Mouse (Mus musculus): ENCODE data around the gene Lpar5. TPM values are rescaled to one million over a fixed set of nuclear protein-coding genes. Genes with fewer than 3 reads are reported as not detected.

Lpar5 gene
- polyA plus RNA-seq, 1 experiment from 2014 or later = 6.1 TPM

Other genes starting within 250 kb of the Lpar5 start
- 116 and 118 TPM in 2 replicates for gene Usp5, start 238.4 kb upstream of the Lpar5 start, polyA plus RNA-seq (2015; fragmentation: Nextera tagmentation; extraction: Ambion mirVana)
- 166 and 177 TPM in 2 replicates for gene Cdca3, start 238.4 kb upstream of the Lpar5 start, polyA plus RNA-seq (2015; fragmentation: Nextera tagmentation; extraction: Ambion mirVana)
- 1.2 and 1.3 TPM in 2 replicates for gene Gnb3, start 227.6 kb upstream of the Lpar5 start, polyA plus RNA-seq (2015; fragmentation: Nextera tagmentation; extraction: Ambion mirVana)
- gene P3h3, start 210.2 kb upstream of the Lpar5 start, polyA plus RNA-seq (2015; fragmentation: Nextera tagmentation; extraction: Ambion mirVana) = 17.9 and 20.1 TPM in 2 replicates
- gene Gpr162, start 203.9 kb upstream of the Lpar5 start, polyA plus RNA-seq (2015; fragmentation: Nextera tagmentation; extraction: Ambion mirVana) = 0.99 and 1.1 TPM in 2 replicates
- 0.40 and 0.48 TPM in 2 replicates for gene Cd4, start 179.7 kb upstream of the Lpar5 start, polyA plus RNA-seq (2015; fragmentation: Nextera tagmentation; extraction: Ambion mirVana)
- gene Lag3, start 156.2 kb upstream of the Lpar5 start, polyA plus RNA-seq (2015; fragmentation: Nextera tagmentation; extraction: Ambion mirVana) = 2.2 and 2.9 TPM in 2 replicates
- 241 and 282 TPM in 2 replicates for gene Ptms, start 147.8 kb upstream of the Lpar5 start, polyA plus RNA-seq (2015; fragmentation: Nextera tagmentation; extraction: Ambion mirVana)
- gene Mlf2, start 136.5 kb upstream of the Lpar5 start, polyA plus RNA-seq (2015; fragmentation: Nextera tagmentation; extraction: Ambion mirVana) = 336 and 340 TPM in 2 replicates
- 159 and 170 TPM in 2 replicates for gene Cops7a, start 102.4 kb upstream of the Lpar5 start, polyA plus RNA-seq (2015; fragmentation: Nextera tagmentation; extraction: Ambion mirVana)
- gene Pianp, start 71.2 kb upstream of the Lpar5 start, polyA plus RNA-seq (2015; fragmentation: Nextera tagmentation; extraction: Ambion mirVana) = 1.8 and 2.1 TPM in 2 replicates
- gene Zfp384, start 58.8 kb upstream of the Lpar5 start, polyA plus RNA-seq (2015; fragmentation: Nextera tagmentation; extraction: Ambion mirVana) = 13.4 and 14.3 TPM in 2 replicates
- 96.2 and 103 TPM in 2 replicates for gene Ing4, start 28.2 kb upstream of the Lpar5 start, polyA plus RNA-seq (2015; fragmentation: Nextera tagmentation; extraction: Ambion mirVana)
- 8.5 and 9.3 TPM in 2 replicates for gene Acrbp, start 18.2 kb upstream of the Lpar5 start, polyA plus RNA-seq (2015; fragmentation: Nextera tagmentation; extraction: Ambion mirVana)
- 62.3 and 62.6 TPM in 2 replicates for gene Chd4, start 28.1 kb downstream of the Lpar5 start, polyA plus RNA-seq (2015; fragmentation: Nextera tagmentation; extraction: Ambion mirVana)
- gene Nop2, start 64.0 kb downstream of the Lpar5 start, polyA plus RNA-seq (2015; fragmentation: Nextera tagmentation; extraction: Ambion mirVana) = 68.1 and 70.3 TPM in 2 replicates
- gene Iffo1, start 77.3 kb downstream of the Lpar5 start, polyA plus RNA-seq (2015; fragmentation: Nextera tagmentation; extraction: Ambion mirVana) = 6.9 and 7.2 TPM in 2 replicates
- gene Gapdh, start 98.5 kb downstream of the Lpar5 start, polyA plus RNA-seq (2015; fragmentation: Nextera tagmentation; extraction: Ambion mirVana) = 2,230 and 2,316 TPM in 2 replicates
- gene Ncapd2, start 123.8 kb downstream of the Lpar5 start, polyA plus RNA-seq (2015; fragmentation: Nextera tagmentation; extraction: Ambion mirVana) = 83.3 and 96.9 TPM in 2 replicates
- gene Mrpl51, start 123.9 kb downstream of the Lpar5 start, polyA plus RNA-seq (2015; fragmentation: Nextera tagmentation; extraction: Ambion mirVana) = 267 and 273 TPM in 2 replicates
- 4.6 and 5.3 TPM in 2 replicates for gene Vamp1, start 147.6 kb downstream of the Lpar5 start, polyA plus RNA-seq (2015; fragmentation: Nextera tagmentation; extraction: Ambion mirVana)
- gene Tapbpl, start 163.9 kb downstream of the Lpar5 start, polyA plus RNA-seq (2015; fragmentation: Nextera tagmentation; extraction: Ambion mirVana) = 8.7 and 10.7 TPM in 2 replicates
- gene Cd27, start 169.1 kb downstream of the Lpar5 start, polyA plus RNA-seq (2015; fragmentation: Nextera tagmentation; extraction: Ambion mirVana) = 1.4 and 1.6 TPM in 2 replicates
- 0.14 TPM in 1 of 2 replicates, not detected in the other for gene Tuba3a, start 218.1 kb downstream of the Lpar5 start, polyA plus RNA-seq (2015; fragmentation: Nextera tagmentation; extraction: Ambion mirVana)
- gene Ltbr, start 246.0 kb downstream of the Lpar5 start, polyA plus RNA-seq (2015; fragmentation: Nextera tagmentation; extraction: Ambion mirVana) = 78.6 and 83.8 TPM in 2 replicates

All from intestine, embryonic 15.5 days (tissue).